Mouse (Mus musculus) MEL (cell line): Measurements from ENCODE around the gene Tprn. TPM values are rescaled to one million over a fixed set of nuclear protein-coding genes. Genes with fewer than 3 reads are reported as not detected.

Experiments used
- DNase-seq: peaks from one replicate; pipeline ENCODE4 v3.0.0; 2011; ENCODE audit warnings: low read depth, low spot score
- H3K27ac ChIP-seq: 2 replicates; pipeline ENCODE4 v1.5.1; 2012; ENCODE audit warnings: low read depth, mild to moderate bottlenecking, control low read depth, low read length, moderate library complexity; ENCODE audit not compliant: control insufficient read depth
- H3K27me3 ChIP-seq, 2 experiments: fragments of 150-350 bp in 1 of 2; sonication (generic) in 1 of 2; 2 replicates each; pipeline ENCODE4 v1.6.1; 2012; ENCODE audit warnings: low read length in 2 of 2, mild to moderate bottlenecking in 2 of 2, improper control_type of control experiment in 1 of 2, moderate library complexity in 1 of 2; ENCODE audit not compliant: insufficient read depth in 2 of 2, control insufficient read depth in 1 of 2
- H3K36me3 ChIP-seq, 2 experiments: 2 replicates each; pipeline ENCODE4 v1.6.1; 2012 to 2014; ENCODE audit warnings: low read length in 2 of 2, improper control_type of control experiment in 1 of 2, inconsistent platforms in 1 of 2, mild to moderate bottlenecking in 1 of 2; ENCODE audit not compliant: insufficient read depth in 2 of 2, control insufficient read depth in 1 of 2
- H3K4me1 ChIP-seq, 2 experiments: fragments of 150-350 bp in 1 of 2; sonication (generic) in 1 of 2; 2 replicates each; pipeline ENCODE4 v1.6.1; 2012; ENCODE audit warnings: low read length in 2 of 2, improper control_type of control experiment in 1 of 2, mild to moderate bottlenecking in 1 of 2; ENCODE audit not compliant: insufficient read depth in 2 of 2, control insufficient read depth in 1 of 2
- H3K4me3 ChIP-seq, 2 experiments: fragments of 150-350 bp in 1 of 2; sonication (generic) in 1 of 2; 2 replicates each; pipeline ENCODE4 v1.5.1; 2012; ENCODE audit warnings: low read depth in 2 of 2, low read length in 2 of 2, mild to moderate bottlenecking in 2 of 2, moderate library complexity in 2 of 2, control low read depth in 1 of 2, improper control_type of control experiment in 1 of 2; ENCODE audit not compliant: control insufficient read depth in 1 of 2, insufficient read depth in 1 of 2
- H3K79me2 ChIP-seq: 2 replicates; pipeline ENCODE4 v1.6.1; 2012; ENCODE audit warnings: mild to moderate bottlenecking, low read length, moderate library complexity; ENCODE audit not compliant: control insufficient read depth, poor library complexity, insufficient read depth
- H3K9ac ChIP-seq: 2 replicates; pipeline ENCODE4 v1.6.1; 2012; ENCODE audit warnings: low read depth, mild to moderate bottlenecking, control low read depth, low read length, moderate library complexity; ENCODE audit not compliant: control insufficient read depth, poor library complexity, severe bottlenecking
- H3K9me3 ChIP-seq: fragments of 150-350 bp; sonication (generic); replicated peaks from 2 replicates; pipeline ENCODE4 v1.6.1; 2012; ENCODE audit warnings: mild to moderate bottlenecking, low read length, improper control_type of control experiment, moderate library complexity; ENCODE audit not compliant: insufficient read depth
- BHLHE40 ChIP-seq: IDR thresholded peaks from 2 replicates; pipeline ENCODE4 v1.6.1; 2012; ENCODE audit warnings: low read depth, mild to moderate bottlenecking, inconsistent platforms, low read length, improper control_type of control experiment, borderline replicate concordance
- CHD2 ChIP-seq: IDR thresholded peaks from 2 replicates; pipeline ENCODE4 v1.6.1; 2011; ENCODE audit warnings: low read length, improper control_type of control experiment
- CTCF ChIP-seq, 3 experiments: IDR thresholded peaks in 2 of 3; conservative IDR thresholded peaks in 1 of 3; 2 replicates each; pipeline ENCODE4 v1.5.1; 2011 to 2012; ENCODE audit warnings: low read length in 3 of 3, low read depth in 2 of 3, mild to moderate bottlenecking in 2 of 3, improper control_type of control experiment in 1 of 3, inconsistent platforms in 1 of 3, mixed read lengths in 1 of 3, moderate library complexity in 1 of 3; ENCODE audit not compliant: control insufficient read depth in 1 of 3, insufficient read depth in 1 of 3, poor library complexity in 1 of 3, severe bottlenecking in 1 of 3
- ELF1 ChIP-seq: IDR thresholded peaks from 2 replicates; pipeline ENCODE4 v1.6.1; 2014; ENCODE audit warnings: low read depth, mild to moderate bottlenecking, inconsistent platforms, low read length, improper control_type of control experiment, moderate library complexity
- EP300 ChIP-seq, 2 experiments: IDR thresholded peaks; 2 replicates each; pipeline ENCODE4 v1.6.1; 2011; ENCODE audit warnings: improper control_type of control experiment in 2 of 2, low read length in 2 of 2, low read depth in 1 of 2, mild to moderate bottlenecking in 1 of 2
- ETS1 ChIP-seq: IDR thresholded peaks from 2 replicates; pipeline ENCODE4 v1.6.1; 2012; ENCODE audit warnings: low read depth, mild to moderate bottlenecking, inconsistent platforms, low read length, improper control_type of control experiment, moderate library complexity
- GABPA ChIP-seq: IDR thresholded peaks from 2 replicates; pipeline ENCODE4 v1.6.1; 2012; ENCODE audit warnings: low read depth, mild to moderate bottlenecking, inconsistent platforms, low read length, improper control_type of control experiment, moderate library complexity
- GATA1 ChIP-seq: IDR thresholded peaks from 2 replicates; pipeline ENCODE4 v1.6.1; 2011; ENCODE audit warnings: low read depth, low read length, improper control_type of control experiment
- JUND ChIP-seq: IDR thresholded peaks from 2 replicates; pipeline ENCODE4 v1.6.1; 2011; ENCODE audit warnings: low read depth, mild to moderate bottlenecking, improper control_type of control experiment, low read length
- MAX ChIP-seq: IDR thresholded peaks from 2 replicates; pipeline ENCODE4 v1.6.1; 2011; ENCODE audit warnings: low read length, improper control_type of control experiment
- MAZ ChIP-seq: IDR thresholded peaks from 2 replicates; pipeline ENCODE4 v1.6.1; 2012; ENCODE audit warnings: low read depth, mild to moderate bottlenecking, inconsistent platforms, low read length, improper control_type of control experiment
- MEF2A ChIP-seq: IDR thresholded peaks from 2 replicates; pipeline ENCODE4 v1.6.1; 2014; ENCODE audit warnings: low read depth, mild to moderate bottlenecking, inconsistent platforms, low read length, improper control_type of control experiment; ENCODE audit not compliant: poor library complexity, insufficient replicate concordance, severe bottlenecking; ENCODE audit errors: extremely low read depth
- MXI1 ChIP-seq: IDR thresholded peaks from 2 replicates; pipeline ENCODE4 v1.6.1; 2011; ENCODE audit warnings: mild to moderate bottlenecking, low read depth, low read length, improper control_type of control experiment
- TCF12 ChIP-seq: IDR thresholded peaks from 2 replicates; pipeline ENCODE4 v1.6.1; 2014; ENCODE audit warnings: low read depth, mild to moderate bottlenecking, inconsistent platforms, low read length, improper control_type of control experiment, moderate library complexity
- USF1 ChIP-seq: IDR thresholded peaks from 2 replicates; pipeline ENCODE4 v1.6.1; 2014; ENCODE audit warnings: low read depth, mild to moderate bottlenecking, inconsistent platforms, low read length, improper control_type of control experiment, moderate library complexity
- USF2 ChIP-seq, 2 experiments: IDR thresholded peaks; 2 replicates each; pipeline ENCODE4 v1.6.1; 2011 to 2012; ENCODE audit warnings: improper control_type of control experiment in 2 of 2, low read length in 2 of 2, borderline replicate concordance in 1 of 2, inconsistent platforms in 1 of 2, low read depth in 1 of 2, mild to moderate bottlenecking in 1 of 2; ENCODE audit not compliant: insufficient read depth in 1 of 2
- ZC3H11A ChIP-seq: IDR thresholded peaks from 2 replicates; pipeline ENCODE4 v1.6.1; 2012; ENCODE audit warnings: low read depth, mild to moderate bottlenecking, inconsistent platforms, low read length, improper control_type of control experiment
- ZKSCAN1 ChIP-seq: IDR thresholded peaks from 2 replicates; pipeline ENCODE4 v1.6.1; 2012; ENCODE audit warnings: low read depth, mild to moderate bottlenecking, inconsistent platforms, low read length, improper control_type of control experiment, moderate library complexity
- ZNF384 ChIP-seq: IDR thresholded peaks from 2 replicates; pipeline ENCODE4 v1.6.1; 2012; ENCODE audit warnings: low read depth, mild to moderate bottlenecking, inconsistent platforms, low read length, improper control_type of control experiment
- polyA plus RNA-seq, 2 experiments: library from polyadenylated mRNA; stranded (reverse) in 1 of 2; unstranded in 1 of 2; fragments of >175 nt in 1 of 2; fragments of >200 nt in 1 of 2; gene quantifications; 2 replicates each; pipeline versions ENCODE4 v1.2.1 to v1.2.4; 2012; ENCODE audit warnings: low replicate concordance in 2 of 2, low read depth in 1 of 2; ENCODE audit not compliant: insufficient read length in 2 of 2, insufficient read depth in 1 of 2, missing spikeins in 1 of 2
- total RNA-seq: library from RNA; depleted of rRNA; stranded (reverse); fragments of 300-350 nt; gene quantifications from 2 replicates; pipeline ENCODE4 v1.2.3, GENCODE M21; 2012

Tprn gene
- total and polyA plus RNA-seq, 3 experiments = 32.9 to 50.8 TPM; not detected in 1

DNA sequence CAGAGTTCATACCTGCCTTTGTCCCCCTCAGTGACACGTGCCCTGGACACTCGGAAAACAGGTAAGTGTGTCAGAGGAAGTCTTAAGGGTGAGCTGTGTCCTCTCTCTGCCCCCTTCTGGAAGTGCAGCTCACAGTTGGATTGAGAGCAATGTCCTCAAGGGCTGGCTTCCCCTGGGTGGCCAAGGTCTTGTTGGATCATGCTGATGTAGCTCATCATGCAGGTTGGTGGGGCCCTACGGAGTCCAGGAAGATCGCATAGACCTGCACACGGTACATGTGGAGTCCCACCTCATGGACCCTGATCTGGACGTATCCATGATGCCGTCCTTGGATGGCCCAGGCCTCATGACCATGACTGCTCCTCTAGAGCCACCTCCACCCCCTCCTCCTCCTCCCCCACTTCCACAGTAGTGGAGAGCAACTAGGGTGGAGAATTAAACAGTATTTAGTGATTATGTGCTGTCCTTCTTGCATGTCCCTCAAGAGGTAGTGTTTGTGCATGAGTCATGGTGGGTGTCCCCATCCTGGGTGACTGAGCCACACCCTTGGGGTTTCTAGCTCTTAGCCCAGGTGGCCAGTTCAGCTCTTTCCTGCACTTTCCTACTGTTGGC, 26.4 kb downstream of the Tprn start:
- TF ChIP-seq ELF1 (no peak), ZKSCAN1 (no peak), ZNF384 (no peak), MXI1 (no peak), TCF12 (no peak), JUND (no peak), MAZ (no peak), GATA1 (no peak)
- Histone ChIP-seq H3K27me3 (no peaks in the 10 kb centered on the region), H3K79me2 (no peaks in the 10 kb centered on the region), H3K4me1 (peaks cover 7 to 35% of the 10 kb centered on the region in 2 experiments), H3K4me3 (no peak overlapping the region), H3K9me3 (no peaks in the 10 kb centered on the region), H3K36me3 (peaks cover 0 to 11% of the 10 kb centered on the region in 2 experiments; a peak in 2 of 4 replicates), H3K27ac (no peak overlapping the region), H3K9ac (no peak overlapping the region)
- no peak for DNase-seq

DNA sequence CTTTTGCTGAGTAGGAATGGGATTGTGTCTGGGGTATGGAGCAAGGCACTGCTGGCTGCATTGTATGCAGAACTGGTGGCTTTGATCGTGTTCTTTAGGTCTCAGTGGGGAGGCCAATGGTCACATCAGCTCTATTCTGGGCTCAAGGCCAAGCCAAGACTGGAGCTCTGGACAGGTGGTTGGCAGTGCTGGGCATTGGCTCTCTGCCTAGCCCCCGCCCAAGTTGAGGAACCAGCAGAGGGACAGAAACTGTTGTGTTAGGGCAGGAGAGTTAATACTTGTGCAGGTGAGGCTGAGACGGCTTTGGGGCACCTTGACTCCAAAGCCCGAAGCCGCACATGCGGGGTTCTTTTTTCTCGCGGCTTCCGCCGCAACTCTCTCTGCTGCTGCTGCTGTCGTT, 27.2 kb downstream of the Tprn start, which contains the start of gene Lrrc26:
Gene Lrrc26 (plus strand): TSS at position 265 of the 400 bp plus-strand sequence.
- H3K9me3 ChIP-seq = no peaks in the 10 kb centered on the region
- H3K9ac ChIP-seq = no peak within 1 kb of the TSS
- peaks cover 7 to 35% of the 10 kb centered on the region in 2 experiments for H3K4me1 ChIP-seq
- H3K79me2 ChIP-seq = no peaks in the 10 kb centered on the region
- no peak for DNase-seq
- TF ChIP-seq GABPA = no peak
- TF ChIP-seq BHLHE40 = no peak
- no peak for TF ChIP-seq USF2 (IDR thresholded peaks at IDR 0.05; ENCODE audit: borderline replicate concordance in 1 of 2, insufficient read depth in 1 of 2, low read depth in 1 of 2, low read length in 2 of 2)
- no peak for TF ChIP-seq ZC3H11A
- TF ChIP-seq MEF2A = no peak
- TF ChIP-seq ELF1 = no peak
- no peak for TF ChIP-seq MAX
- no peak for TF ChIP-seq CHD2
- TF ChIP-seq CTCF (IDR thresholded peaks at IDR 0.05 in 2 of 3, conservative IDR thresholded peaks at IDR 0.05 in 1 of 3; ENCODE audit: control insufficient read depth in 1 of 3, insufficient read depth in 1 of 3, low read depth in 2 of 3, low read length in 3 of 3, poor library complexity in 1 of 3, severe bottlenecking in 1 of 3) = no peak
- TF ChIP-seq USF1 = no peak
- no peak for TF ChIP-seq TCF12
- TF ChIP-seq EP300 (IDR thresholded peaks at IDR 0.05; ENCODE audit: low read depth in 1 of 2, low read length in 2 of 2) = no peak
- TF ChIP-seq ZKSCAN1 = no peak
- TF ChIP-seq ETS1 = no peak
- TF ChIP-seq GATA1 = no peak
- H3K4me3 ChIP-seq = no peak within 1 kb of the TSS
- no peak within 1 kb of the TSS for H3K27ac ChIP-seq
- H3K36me3 ChIP-seq = peaks cover 0 to 11% of the 10 kb centered on the region in 2 experiments; a peak in 2 of 4 replicates
- H3K27me3 ChIP-seq = no peaks in the 10 kb centered on the region
